Mouse (Mus musculus) adrenal gland, postnatal 14 days (tissue): ENCODE measurements at regions not wholly inside any gene's neighbourhood (a gene's known extent, or its start where the extent isn't known, plus 50 kb on each side); places are given as distances from the start of the nearest gene placed in this dataset.

Source experiments
- DNase-seq: peaks from one replicate; pipeline ENCODE4 v3.0.0; 2021; ENCODE audit warnings: mixed read lengths

DNA sequence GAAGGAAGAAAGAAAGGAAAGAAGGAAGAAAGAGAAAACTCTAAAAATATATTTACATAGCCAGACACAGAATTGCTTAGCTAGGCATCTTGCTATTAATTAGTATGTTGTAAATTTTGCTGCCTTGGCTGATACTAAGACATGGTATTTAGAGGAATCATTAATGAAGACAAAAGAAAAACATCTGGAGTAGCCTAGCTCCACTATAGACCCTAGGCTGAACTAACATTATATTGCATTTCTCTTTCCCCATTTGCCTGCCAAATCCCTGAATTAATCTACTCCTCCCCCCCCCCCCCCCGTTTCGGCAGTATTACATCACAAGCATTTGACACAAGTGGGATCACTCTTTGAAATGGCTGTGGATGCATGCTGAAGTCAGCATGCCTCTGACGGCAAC lies 206.1 kb upstream of the Tet2 start:
- DNase-seq, result no peak

DNA sequence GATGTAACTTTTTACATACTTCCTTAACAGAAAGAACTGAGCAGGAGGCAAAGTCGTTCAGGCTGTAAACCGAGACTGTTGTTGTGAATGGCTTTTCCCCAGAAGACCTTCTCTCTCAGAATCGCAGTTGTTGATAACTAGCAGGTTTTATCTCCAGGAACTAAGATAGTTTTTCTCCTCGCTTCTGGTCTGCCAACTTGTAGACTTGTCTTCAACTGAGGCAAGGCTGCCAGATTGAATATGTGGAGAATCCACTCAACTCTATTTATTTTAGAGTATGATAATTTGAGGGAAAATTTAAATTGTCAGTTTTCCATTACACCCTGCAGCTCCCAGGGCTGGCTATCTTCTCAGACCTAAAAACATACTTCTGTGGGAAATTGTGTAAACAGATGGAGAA lies 206.6 kb upstream of the Tet2 start:
- no peak for DNase-seq

GRCm38 (mm10) chr3:133753041-133753440 lies 208.1 kb upstream of the Tet2 start:
- no peak for DNase-seq

DNA sequence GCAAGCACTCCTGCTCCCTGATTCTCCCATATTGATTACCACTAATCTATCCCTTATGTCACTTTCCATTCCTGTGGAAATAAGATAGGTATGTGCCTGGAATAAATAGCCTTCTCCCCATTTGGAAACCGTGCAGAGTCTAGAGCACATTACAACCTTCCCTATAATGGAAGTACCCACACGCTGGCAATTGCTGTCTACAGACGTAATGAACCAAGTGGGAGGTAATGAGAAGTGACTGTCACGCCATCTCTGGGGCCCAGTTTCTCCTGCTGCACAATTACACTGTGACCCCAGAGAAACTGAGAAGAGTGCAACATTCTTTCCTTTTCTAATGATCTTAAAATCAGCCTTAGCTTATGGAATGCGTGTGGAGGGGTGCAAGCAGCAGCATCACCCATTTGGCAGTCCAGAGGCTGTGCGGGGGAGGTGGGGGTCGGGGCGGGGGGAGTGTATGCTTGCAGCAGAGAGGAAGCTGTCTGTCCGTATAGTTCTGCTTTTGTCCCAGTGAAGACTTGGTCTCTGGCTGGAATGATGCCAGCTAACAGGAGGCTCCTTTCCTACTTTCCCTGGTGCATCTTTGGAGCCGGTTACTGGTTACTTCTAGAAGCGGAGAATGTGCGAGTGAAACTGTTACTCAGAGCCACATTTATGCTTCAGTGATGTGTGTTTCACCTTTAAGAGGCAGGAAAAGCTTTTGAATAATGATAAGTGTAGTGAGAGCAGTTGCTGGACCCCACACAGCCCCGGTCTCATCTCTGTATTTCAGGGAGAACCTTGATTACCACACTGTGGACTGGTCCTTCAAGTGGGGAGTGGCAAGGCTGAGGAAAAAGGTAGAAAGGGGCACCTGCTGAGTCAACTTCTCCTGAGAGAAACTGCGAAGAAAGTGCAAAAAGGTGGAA lies 209.3 kb upstream of the Tet2 start:
- DNase-seq, result no peak

GRCm38 (mm10) chr3:133754911-133755259 lies 209.9 kb upstream of the Tet2 start:
- peak; percentile 18 for DNase-seq

- DNase-seq, result no peak
Observed at GRCm38 (mm10) chr3:133757756-133758420, 212.9 kb upstream of the Tet2 start.

GRCm38 (mm10) chr3:133758421-133758820 lies 213.5 kb upstream of the Tet2 start:
- no peak for DNase-seq

DNA sequence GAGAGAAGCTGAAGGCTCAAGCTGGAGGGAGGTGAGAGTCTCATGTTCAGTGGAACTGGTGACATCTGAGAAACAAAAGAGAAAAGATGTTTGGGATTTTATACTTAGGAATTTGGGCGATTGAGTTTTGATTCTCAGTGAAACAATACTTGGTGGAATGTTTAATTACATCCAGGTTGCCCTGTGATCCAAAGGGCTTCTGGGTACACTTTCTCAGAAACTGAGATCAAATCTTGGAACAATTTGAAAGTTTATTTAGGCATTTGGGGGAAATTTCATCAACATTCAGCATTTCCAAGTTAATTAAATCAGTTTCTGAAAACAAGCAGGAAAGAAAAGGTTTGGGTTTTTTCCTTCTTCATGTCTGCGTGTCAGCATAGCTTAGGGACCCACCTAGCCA lies 214.7 kb upstream of the Tet2 start:
- DNase-seq, result no peak

GRCm38 (mm10) chr3:133760221-133760620 lies 215.3 kb upstream of the Tet2 start:
- no peak for DNase-seq

GRCm38 (mm10) chr3:133763721-133764120 lies 218.8 kb upstream of the Tet2 start:
- DNase-seq, result no peak

GRCm38 (mm10) chr3:133773490-133773889 lies 228.6 kb upstream of the Tet2 start:
- peak; percentile 36 for DNase-seq

DNA sequence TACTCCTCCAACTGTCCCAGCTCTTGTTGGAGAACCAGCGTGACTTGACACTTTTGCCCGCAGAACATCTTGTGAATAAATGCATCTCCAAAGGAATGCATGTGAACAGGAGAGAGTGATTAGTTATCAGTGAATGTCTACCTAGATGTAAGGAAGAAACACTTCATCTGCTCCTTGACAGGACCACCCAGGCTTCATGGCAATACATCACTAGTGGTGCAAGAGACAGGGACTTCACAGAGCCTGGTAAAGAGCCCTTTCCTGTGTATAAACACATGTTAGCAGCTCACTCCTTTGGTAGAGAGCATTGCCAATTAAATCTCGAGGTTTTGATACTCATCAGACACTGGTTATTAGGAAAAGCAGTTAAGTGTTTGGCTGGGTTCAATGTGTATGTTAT lies 229.3 kb upstream of the Tet2 start:
- no peak for DNase-seq

- no peak for DNase-seq
Observed at GRCm38 (mm10) chr3:133776013-133776412, 231.1 kb upstream of the Tet2 start.

- DNase-seq, result no peak
Observed at GRCm38 (mm10) chr3:133779161-133779789, 234.3 kb upstream of the Tet2 start.

DNA sequence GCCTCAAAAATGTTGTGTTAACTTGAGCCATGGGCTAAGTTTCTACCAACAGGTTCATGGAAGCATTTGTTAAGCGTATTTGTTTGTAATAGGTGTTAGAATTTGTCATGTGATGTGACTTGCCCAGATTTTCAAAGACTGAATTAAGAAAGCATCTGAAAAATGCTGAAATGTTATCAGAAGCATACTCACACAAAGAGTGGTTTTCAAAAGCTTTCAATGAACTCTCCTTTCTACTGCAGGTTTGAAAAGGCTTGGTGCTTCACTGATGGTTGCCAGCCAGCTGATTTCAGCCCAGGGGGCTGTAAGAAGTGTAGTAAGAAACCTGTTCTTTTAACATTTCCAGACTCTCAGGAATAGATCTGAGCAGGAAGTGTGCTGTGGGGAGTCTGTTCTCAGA lies 238.1 kb upstream of the Tet2 start:
- no peak for DNase-seq

DNA sequence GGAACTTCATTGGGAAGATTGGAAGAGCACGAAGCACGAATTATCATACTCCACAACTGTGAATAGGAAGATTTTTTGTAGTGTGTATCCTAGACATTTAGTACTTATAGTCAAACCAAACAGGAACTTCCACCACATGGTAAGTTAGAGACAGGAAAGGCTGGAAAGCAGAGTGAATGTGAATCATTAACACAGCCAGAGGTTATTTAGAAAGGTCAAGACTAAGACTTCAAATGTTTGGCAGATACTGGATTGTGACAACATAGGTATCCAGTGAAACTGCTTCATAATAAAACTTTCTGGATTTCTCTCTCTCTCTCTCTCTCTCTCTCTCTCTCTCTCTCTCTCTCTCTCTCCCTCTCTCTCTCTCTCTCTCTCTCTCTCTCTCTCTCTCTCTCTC lies 246.4 kb upstream of the Tet2 start:
- DNase-seq, result no peak

DNA sequence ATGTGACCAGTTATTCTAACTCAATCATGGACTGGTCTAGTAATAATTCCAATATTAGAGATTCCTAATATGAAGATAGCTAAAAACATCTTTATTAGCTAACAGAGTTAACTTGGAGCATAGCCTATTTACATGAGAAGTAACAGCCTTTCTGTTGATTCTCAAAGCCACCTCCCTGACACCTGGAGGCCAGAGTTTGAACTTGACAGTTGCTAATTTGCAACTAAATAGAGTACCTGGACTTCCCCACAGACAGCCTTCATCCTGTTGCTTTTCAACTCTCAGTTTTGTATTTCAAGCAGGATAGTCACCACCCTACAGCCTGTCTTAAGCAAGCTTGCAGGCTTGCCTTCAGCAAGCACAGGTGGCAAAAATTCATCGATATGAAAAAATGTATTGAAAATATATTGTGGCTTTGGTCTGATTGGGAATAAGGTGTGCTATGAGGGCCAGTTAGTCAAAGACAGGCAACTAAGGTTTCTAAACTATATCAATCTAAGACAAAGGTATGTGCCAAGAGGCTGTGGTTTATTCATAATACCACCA lies 264.1 kb upstream of the Tet2 start:
- no peak for DNase-seq

- no peak for DNase-seq
Observed at GRCm38 (mm10) chr3:133818966-133819700, 274.2 kb upstream of the Tet2 start.

DNA sequence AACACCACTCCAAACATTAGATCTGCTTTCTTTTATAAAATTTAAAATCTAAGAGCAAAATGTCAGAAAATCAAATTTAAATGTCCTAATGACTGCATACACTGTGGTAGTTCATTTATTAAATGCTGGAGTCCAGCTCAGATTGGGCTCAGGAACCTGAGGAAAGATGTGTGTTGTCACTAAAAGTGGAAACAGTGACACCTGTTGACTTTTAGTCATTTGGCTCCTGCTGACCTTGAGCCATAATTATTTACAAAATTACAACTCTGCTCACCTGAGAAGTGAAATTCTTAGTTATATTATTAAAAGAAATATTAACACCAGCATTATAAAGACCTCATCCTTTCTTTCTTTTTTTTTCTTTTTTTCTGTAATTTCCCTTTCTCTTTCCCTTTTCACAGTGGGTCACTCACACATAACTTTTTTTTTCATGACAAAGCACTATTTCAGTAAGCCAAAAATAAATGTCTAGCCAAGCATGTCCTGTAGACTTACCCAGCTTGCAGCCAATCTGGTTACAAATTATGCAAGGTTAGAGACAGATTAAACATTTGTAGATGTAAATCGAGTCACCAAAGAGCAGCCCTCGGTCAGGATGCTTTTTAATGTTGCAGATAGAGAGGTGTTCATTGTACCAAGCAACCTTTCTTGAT lies 288.9 kb upstream of the Tet2 start:
- no peak for DNase-seq

GRCm38 (mm10) chr3:133834459-133834858 lies 289.5 kb upstream of the Tet2 start:
- no peak for DNase-seq

GRCm38 (mm10) chr3:133846301-133846700 lies 301.4 kb upstream of the Tet2 start:
- no peak for DNase-seq

GRCm38 (mm10) chr3:133874383-133874782 lies 329.4 kb upstream of the Tet2 start:
- no peak for DNase-seq
